Mouse (Mus musculus) thymus, adult 2 months (tissue): Measurements from ENCODE around the gene Ltc4s.

Experiments used
- CTCF ChIP-seq: fragments of 200-500 bp; IDR thresholded peaks from 2 replicates; pipeline ENCODE4 v1.5.1; 2012; ENCODE audit warnings: mild to moderate bottlenecking, control low read depth, low read length, moderate library complexity, borderline replicate concordance; ENCODE audit not compliant: control insufficient read depth, poor library complexity, insufficient read depth; ENCODE audit errors: extremely low read depth
- POLR2A ChIP-seq: fragments of 200-500 bp; IDR thresholded peaks from 2 replicates; pipeline ENCODE4 v1.6.1; 2012; ENCODE audit warnings: mild to moderate bottlenecking, low read length, control low read depth, moderate library complexity; ENCODE audit not compliant: control insufficient read depth, poor library complexity, insufficient read depth; ENCODE audit errors: extremely low read depth

GRCm38 (mm10) chr11:50226406-50226805 is 12.0 kb downstream of the Ltc4s start:
- no peak for TF ChIP-seq CTCF
- TF ChIP-seq POLR2A: no peak
